12 mouse cellular contexts compared by ENCODE assay signal in genomic region chr7:130698480-130698879, GRCm38 (mm10).
"Had no signal": no experiment of that assay in that cellular context is flagged by ENCODE, and none has a peak within 500 bp of the region (broad histone marks: within the 10 kb centered on the region; RNA-seq: fewer than 3 reads in every experiment).

No protein-coding gene starts in this region.

- H3K4me2 ChIP-seq: limb, embryonic 15.5 days; liver, embryonic 13.5 days; midbrain, embryonic 11.5 days had no signal

- H3K4me3 ChIP-seq: layer of hippocampus, adult 2 months; limb, embryonic 15.5 days; liver, embryonic 13.5 days had no signal

- H3K36me3 ChIP-seq: liver, embryonic 13.5 days had no signal

- H3K27ac ChIP-seq: kidney, postnatal 0 days; layer of hippocampus, adult 2 months; limb, embryonic 15.5 days; liver, embryonic 13.5 days had no signal

- DNase-seq: kidney, adult 2 months; kidney, postnatal 25 days; layer of hippocampus, adult 9-11 months; liver, embryonic 13.5 days; lung, adult 2 months; lung, postnatal 14 days; lung, postnatal 4 days; midbrain, embryonic 14.5 days had no signal

- H3K9me3 ChIP-seq: limb, embryonic 15.5 days; liver, embryonic 13.5 days had no signal

- H3K9ac ChIP-seq: limb, embryonic 15.5 days; liver, embryonic 13.5 days had no signal

- H3K27me3 ChIP-seq: limb, embryonic 15.5 days; liver, embryonic 13.5 days had no signal
